In the genomic region with DNA sequence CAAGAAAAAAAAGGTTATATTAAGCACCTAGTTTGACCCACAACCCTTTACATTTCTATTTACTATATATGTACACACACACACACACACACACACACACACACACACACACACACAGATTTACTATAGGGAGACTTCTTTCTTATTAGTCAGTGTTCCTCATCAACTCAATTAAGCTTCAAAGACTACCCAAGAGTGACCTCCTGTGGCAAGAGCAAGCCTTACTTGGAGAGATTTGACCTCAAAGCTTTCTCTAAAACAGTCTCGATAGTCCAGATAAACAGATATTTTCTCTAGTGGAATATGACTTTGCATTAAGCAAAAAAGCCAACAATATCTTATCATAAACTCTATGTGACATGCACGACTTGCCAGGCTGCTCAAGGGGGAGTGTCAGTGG, we compare ENCODE assay signal across 10 mouse cellular contexts. TPM values are rescaled to one million over a fixed set of nuclear protein-coding genes. Genes with fewer than 3 reads are reported as not detected.
DNase-seq lines count a peak whose midpoint lies in the region; ATAC-seq and TF ChIP-seq lines count a peak whose summit lies in the region.
"Had no signal": no experiment of that assay in that cellular context is flagged by ENCODE, and none has a peak within 500 bp of the region (broad histone marks: within the 10 kb centered on the region; RNA-seq: fewer than 3 reads in every experiment).

No protein-coding gene starts in this region.

- H3K4me2 ChIP-seq in lung, postnatal 0 days (replicated peaks; ENCODE audit: low read depth, low read length), result no peak overlapping the region
- H3K4me2 ChIP-seq: forebrain, embryonic 15.5 days; heart, embryonic 15.5 days had no signal

- intact Hi-C loops in heart, adult 2 months (cut with DNase I), result loop anchor here (5.0 kb wide), 2 partner anchors 65 to 80 kb away; no protein-coding TSS in a partner anchor
- intact Hi-C loops in heart, postnatal 36 days (cut with DNase I), result loop anchor here (5.0 kb wide), 1 partner anchor 65 kb away; no protein-coding TSS in a partner anchor

- H3K36me3 ChIP-seq in heart, adult 2 months (ENCODE audit: control insufficient read depth, insufficient read depth, low read length), result no peaks in the 10 kb centered on the region
- H3K36me3 ChIP-seq in lung, postnatal 0 days (ENCODE audit: insufficient read depth, low read length), result no peaks in the 10 kb centered on the region
- peaks cover 9% of the 10 kb centered on the region; the same call in 1 of the 2 replicates for H3K36me3 ChIP-seq in heart, embryonic 10.5 days
- H3K36me3 ChIP-seq: forebrain, embryonic 15.5 days; heart, embryonic 15.5 days had no signal

- TF ChIP-seq EP300 in heart, adult 2 months (IDR thresholded peaks at IDR 0.05; ENCODE audit: insufficient read depth, low read depth, low read length), result no peak
- TF ChIP-seq EP300 in lung, postnatal 0 days (IDR thresholded peaks at IDR 0.05), result no peak

- no peak for TF ChIP-seq POLR2A in heart, adult 2 months (IDR thresholded peaks at IDR 0.05; ENCODE audit: insufficient read depth, low read depth, low read length)

- H3K27me3 ChIP-seq in heart, adult 2 months (ENCODE audit: control insufficient read depth, insufficient read depth, low read length), result no peaks in the 10 kb centered on the region
- no peaks in the 10 kb centered on the region for H3K27me3 ChIP-seq in lung, postnatal 0 days (replicated peaks; ENCODE audit: insufficient read depth, low read length)
- H3K27me3 ChIP-seq in Patski, result peaks cover 4% of the 10 kb centered on the region
- H3K27me3 ChIP-seq in heart, embryonic 10.5 days (ENCODE audit: insufficient read depth, poor library complexity, severe bottlenecking), result peaks cover 3% of the 10 kb centered on the region; the same call in 1 of the 2 replicates
- H3K27me3 ChIP-seq: forebrain, embryonic 15.5 days; heart, embryonic 15.5 days had no signal

- H3K4me1 ChIP-seq in heart, adult 2 months (ENCODE audit: control insufficient read depth, insufficient read depth, low read length), result no peaks in the 10 kb centered on the region
- H3K4me1 ChIP-seq in lung, postnatal 0 days (ENCODE audit: insufficient read depth, low read depth, low read length), result no peaks in the 10 kb centered on the region
- H3K4me1 ChIP-seq in heart, embryonic 10.5 days, result no peaks in the 10 kb centered on the region
- H3K4me1 ChIP-seq: forebrain, embryonic 15.5 days; heart, embryonic 15.5 days had no signal

- H3K79me2 ChIP-seq in heart, adult 2 months (replicated peaks; ENCODE audit: control insufficient read depth, insufficient read depth, low read length), result no peaks in the 10 kb centered on the region

- peak; percentile 42 for TF ChIP-seq CTCF in heart, adult 2 months (IDR thresholded peaks at IDR 0.05)
- TF ChIP-seq CTCF in lung, postnatal 0 days (IDR thresholded peaks at IDR 0.05), result peak; percentile 54
- peak; percentile 26 for TF ChIP-seq CTCF in Patski (IDR thresholded peaks at IDR 0.05)

- DNase-seq in heart, adult 2 months, result no peak
- no peak for DNase-seq in heart, postnatal 36 days
- peak; percentile 40 for DNase-seq in lung, postnatal 0 days (ENCODE audit: low spot score)
- no peak for DNase-seq in lung, postnatal 25 days (ENCODE audit: low spot score)
- no peak for DNase-seq in Patski (ENCODE audit: low read depth, low spot score)
- no peak for DNase-seq in thymus, postnatal 0 days (ENCODE audit: low spot score)
- no peak for DNase-seq in heart, embryonic 10.5 days (ENCODE audit: low spot score)

- H3K27ac ChIP-seq in heart, adult 2 months, result no peak overlapping the region
- no peak overlapping the region for H3K27ac ChIP-seq in lung, postnatal 0 days (ENCODE audit: low read length)
- H3K27ac ChIP-seq in heart, embryonic 10.5 days, result no peak overlapping the region
- H3K27ac ChIP-seq: forebrain, embryonic 15.5 days; heart, embryonic 15.5 days had no signal

- H3K9me3 ChIP-seq in lung, postnatal 0 days (ENCODE audit: low read length), result no peaks in the 10 kb centered on the region
- no peaks in the 10 kb centered on the region for H3K9me3 ChIP-seq in heart, embryonic 10.5 days
- H3K9me3 ChIP-seq: forebrain, embryonic 15.5 days; heart, embryonic 15.5 days had no signal

- no peak overlapping the region for H3K4me3 ChIP-seq in heart, adult 2 months
- no peak overlapping the region for H3K4me3 ChIP-seq in lung, postnatal 0 days (ENCODE audit: low read depth, low read length)
- no peak overlapping the region for H3K4me3 ChIP-seq in heart, embryonic 10.5 days
- H3K4me3 ChIP-seq: forebrain, embryonic 15.5 days; heart, embryonic 15.5 days had no signal

- in situ Hi-C loops in Patski (cut with MboI; ENCODE audit: low pct_unique_long_range_greater_than_20kb), result no loop called here

- CTCF ChIA-PET in Patski (lab: Charles Lee), result interaction anchor here (1.1 to 2.2 kb wide), 3 partner anchors 17 to 80 kb away, joined by 3 to 12 read pairs (median 4); no protein-coding TSS in a partner anchor

- no peak for ATAC-seq in lung, postnatal 0 days
- ATAC-seq in Patski, result no peak
- peak; percentile 78 for ATAC-seq in neutrophil, adult 5-6 weeks (ENCODE audit: extremely low read depth, insufficient number of reproducible peaks, low FRiP score, poor library complexity, severe bottlenecking)
- ATAC-seq: forebrain, embryonic 15.5 days had no signal

- POLR2A ChIA-PET in Patski (lab: Charles Lee), result interaction anchor here (1.0 kb wide), 1 partner anchor 498 kb away, joined by 3 read pairs; no protein-coding TSS in a partner anchor

- 30% methylated on average over 2 of the region's 2 CpGs for WGBS in heart, adult 2 months
- 63% methylated on average over 2 of the region's 2 CpGs for WGBS in lung, postnatal 0 days
- WGBS in heart, embryonic 10.5 days, result 64% methylated on average over 2 of the region's 2 CpGs

- no peak overlapping the region for H3K9ac ChIP-seq in heart, adult 2 months (ENCODE audit: low read depth, low read length)
- no peak overlapping the region for H3K9ac ChIP-seq in lung, postnatal 0 days (replicated peaks; ENCODE audit: low read depth)
- H3K9ac ChIP-seq: forebrain, embryonic 15.5 days; heart, embryonic 15.5 days had no signal

RNA-seq across cellular contexts. Expression of gene Prps2, which starts 25.1 kb away (rescaled TPM):
- total RNA-seq in heart, adult 2 months (2021), result 10 to 100 TPM; 12.5 to 13.6 TPM
- polyA plus RNA-seq in heart, adult 2 months (2012; rRNA removed), result 4.6 and 7.1 TPM in 2 replicates
- total RNA-seq in heart, postnatal 36 days (2021), result 10 to 100 TPM; 10.1 to 11.5 TPM
- 18.8 and 18.9 TPM in 2 replicates for polyA plus RNA-seq in lung, postnatal 0 days (2015; fragmentation: Nextera tagmentation; extraction: Ambion mirVana)
- 52.3 TPM for polyA plus RNA-seq in Patski (2021)
- total RNA-seq in neutrophil, adult 5-6 weeks (2017), result 26.8 and 30.5 TPM in 2 replicates
- 108 and 125 TPM in 2 replicates for polyA plus RNA-seq in thymus, postnatal 0 days (2015; fragmentation: Nextera tagmentation; extraction: Ambion mirVana)
- 23.8 and 30.4 TPM in 2 replicates for polyA plus RNA-seq in heart, embryonic 10.5 days (2016; fragmentation: Nextera tagmentation; extraction: Ambion mirVana)

RNA-seq across cellular contexts. Expression of gene Tlr7, which starts 27.1 kb away (rescaled TPM):
- total RNA-seq in heart, adult 2 months (2021), result 1 to 10 TPM; 1.7 to 2.5 TPM
- 0.57 and 0.91 TPM in 2 replicates for polyA plus RNA-seq in heart, adult 2 months (2012; rRNA removed)
- total RNA-seq in heart, postnatal 36 days (2021), result 1 to 10 TPM; 2.6 to 5.7 TPM
- polyA plus RNA-seq in lung, postnatal 0 days (2015; fragmentation: Nextera tagmentation; extraction: Ambion mirVana), result 1.4 and 1.5 TPM in 2 replicates
- not detected for polyA plus RNA-seq in Patski (2021)
- total RNA-seq in neutrophil, adult 5-6 weeks (2017), result 20.4 and 26.4 TPM in 2 replicates
- polyA plus RNA-seq in thymus, postnatal 0 days (2015; fragmentation: Nextera tagmentation; extraction: Ambion mirVana), result 1.5 and 2.0 TPM in 2 replicates
- 0.14 TPM in 1 of 2 replicates, not detected in the other for polyA plus RNA-seq in heart, embryonic 10.5 days (2016; fragmentation: Nextera tagmentation; extraction: Ambion mirVana)
